Mouse (Mus musculus): ENCODE results near the gene Cxcl1.

The Cxcl1 gene

GRCm38 (mm10) chr5:90891464-90891813, 398 bp downstream of the Cxcl1 start:
- DNase-seq: no peak

GRCm38 (mm10) chr5:90894231-90894630, 3.2 kb downstream of the Cxcl1 start:
- DNase-seq: no peak

DNA sequence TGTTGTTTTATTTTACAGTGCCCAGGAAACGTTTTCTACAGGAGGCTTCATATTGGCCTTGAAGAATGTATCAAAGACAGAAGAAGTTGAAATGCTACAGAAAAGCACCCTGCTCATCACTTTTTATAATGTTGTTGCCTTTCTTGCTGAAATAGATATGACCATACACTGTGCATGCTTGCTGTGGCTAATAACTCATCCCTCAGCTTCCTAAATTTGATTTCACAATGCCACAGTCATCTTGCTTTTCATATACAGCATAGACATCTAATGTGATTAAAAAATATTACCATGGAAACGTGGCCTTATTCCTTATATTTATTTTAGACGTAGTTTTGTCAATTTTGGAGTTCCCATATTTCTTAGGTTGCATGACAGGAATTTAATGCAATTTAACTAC, 6.4 kb downstream of the Cxcl1 start:
- no peak for DNase-seq

DNA sequence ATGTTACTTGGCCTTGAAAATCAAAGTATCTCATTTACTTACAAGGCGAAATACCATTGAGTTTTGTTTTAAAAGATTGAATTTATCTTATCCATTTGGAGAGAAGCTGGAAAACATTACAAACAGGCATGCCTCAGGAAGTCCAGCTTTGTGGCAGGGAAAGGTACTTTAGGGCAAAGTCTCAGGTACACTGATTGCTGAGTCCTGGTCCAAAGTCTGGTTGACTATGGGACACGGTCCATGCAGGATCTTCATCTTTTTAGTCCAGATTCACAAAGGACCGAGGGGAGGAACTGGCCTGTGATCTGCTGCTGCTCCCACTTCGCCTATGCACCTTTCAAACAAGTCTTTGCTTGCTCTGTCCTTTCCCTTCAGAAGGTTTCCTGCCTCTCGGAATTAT, 8.3 kb downstream of the Cxcl1 start:
- no peak for DNase-seq

GRCm38 (mm10) chr5:90900147-90900546, 9.1 kb downstream of the Cxcl1 start:
- DNase-seq: no peak

DNA sequence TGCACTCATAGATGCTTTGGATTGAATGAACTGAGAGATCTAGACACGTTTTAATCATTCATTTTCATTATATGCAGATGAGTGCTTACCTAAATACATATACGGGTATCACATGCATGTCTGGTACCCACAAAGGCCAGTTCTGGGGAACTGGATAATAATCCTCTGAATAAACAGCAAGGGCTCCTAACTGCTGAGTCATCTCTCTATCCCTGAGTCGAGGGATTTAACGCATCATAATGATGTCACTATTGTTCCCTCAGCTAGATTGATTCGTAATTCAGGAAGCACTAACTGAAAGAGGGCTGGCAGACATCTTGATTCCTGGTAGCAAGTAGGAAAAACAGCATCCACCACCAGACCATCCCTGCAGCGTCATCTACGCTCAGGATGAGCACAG, 9.6 kb downstream of the Cxcl1 start:
- no peak for DNase-seq

- no peak for DNase-seq
These were observed 11.6 kb downstream of the Cxcl1 start for GRCm38 (mm10) chr5:90902380-90903260.

DNA sequence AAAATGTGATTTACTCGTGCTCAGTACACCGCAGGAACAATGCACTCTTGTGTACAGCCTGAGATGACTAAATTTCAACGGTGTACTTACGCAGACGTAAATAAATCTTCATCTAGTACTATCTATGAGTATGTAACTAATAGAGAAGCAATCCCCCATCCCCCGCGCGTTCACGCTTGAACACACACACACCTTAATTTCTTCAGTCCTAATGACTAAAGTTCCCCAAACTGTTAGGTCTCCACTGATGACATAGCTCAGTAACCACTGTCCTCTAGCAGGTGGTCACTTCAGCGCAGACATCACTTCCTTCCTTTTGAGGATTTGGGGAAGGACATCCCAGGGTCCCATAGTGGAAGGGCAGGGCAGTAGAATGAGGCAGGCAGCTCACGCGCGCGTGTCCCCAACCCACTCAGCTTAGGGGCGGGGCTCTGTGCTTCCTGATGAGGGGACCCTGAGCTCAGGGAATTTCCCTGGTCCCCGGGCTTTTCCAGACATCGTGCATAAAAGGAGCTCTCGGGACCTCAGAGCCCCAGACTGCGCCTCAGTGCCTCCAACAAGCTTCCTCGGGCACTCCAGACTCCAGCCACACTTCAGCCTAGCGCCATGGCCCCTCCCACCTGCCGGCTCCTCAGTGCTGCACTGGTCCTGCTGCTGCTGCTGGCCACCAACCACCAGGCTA, 12.4 kb downstream of the Cxcl1 start, which contains the start of gene Cxcl2:
Cxcl2 (plus strand) TSS at position 533 of the 682 bp plus-strand sequence.
- DNase-seq: no peak

GRCm38 (mm10) chr5:90908983-90909382, 17.9 kb downstream of the Cxcl1 start:
- DNase-seq: peak; percentile 41

DNA sequence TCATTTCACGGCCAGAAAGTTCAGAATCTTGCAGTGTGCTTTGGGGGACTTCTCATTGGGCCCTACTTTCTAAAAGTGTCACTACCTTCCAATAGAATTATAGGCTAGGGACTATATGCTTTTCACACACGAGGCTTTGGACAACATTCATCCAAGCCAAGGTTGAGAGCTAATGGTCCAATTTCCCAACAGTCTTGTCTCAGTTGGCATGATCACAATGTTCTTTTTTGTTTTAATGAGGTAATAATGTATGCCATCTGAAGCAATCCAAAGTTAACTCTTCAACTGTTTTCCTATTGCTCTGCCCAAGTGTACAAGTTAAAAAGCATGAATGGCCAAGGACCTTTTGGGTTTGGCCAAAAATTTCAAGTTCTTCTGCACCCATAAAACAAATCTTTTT, 28.5 kb downstream of the Cxcl1 start:
- DNase-seq: no peak

DNA sequence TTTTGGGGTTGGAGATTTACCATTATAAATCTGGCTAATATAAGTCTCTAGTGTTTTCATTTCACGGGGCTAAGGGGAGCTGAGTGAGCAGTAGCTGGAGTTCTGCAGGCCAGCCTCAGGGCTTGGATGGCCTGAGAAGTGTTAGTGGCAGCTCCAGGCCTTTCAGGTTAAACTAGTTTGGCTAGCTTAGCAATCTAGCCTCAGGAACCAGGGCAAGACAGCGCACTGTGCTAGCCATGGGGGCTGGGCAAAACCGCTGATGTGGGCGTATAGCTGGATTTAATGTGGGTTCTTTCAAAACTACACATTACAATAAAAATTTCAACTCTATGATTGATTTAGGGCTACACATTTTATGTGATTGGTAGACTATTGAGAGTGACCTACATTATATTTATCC, 31.9 kb downstream of the Cxcl1 start:
- DNase-seq: no peak

GRCm38 (mm10) chr5:90930546-90930945, 39.5 kb downstream of the Cxcl1 start:
- no peak for DNase-seq

- peak; percentile 78 for DNase-seq
These were observed 40.2 kb downstream of the Cxcl1 start, which contains the start of gene Mthfd2l for GRCm38 (mm10) chr5:90930971-90931851. TSS of gene Mthfd2l (plus strand) at chr5:90931117.

GRCm38 (mm10) chr5:90931911-90932310, 40.9 kb downstream of the Cxcl1 start:
- no peak for DNase-seq

DNA sequence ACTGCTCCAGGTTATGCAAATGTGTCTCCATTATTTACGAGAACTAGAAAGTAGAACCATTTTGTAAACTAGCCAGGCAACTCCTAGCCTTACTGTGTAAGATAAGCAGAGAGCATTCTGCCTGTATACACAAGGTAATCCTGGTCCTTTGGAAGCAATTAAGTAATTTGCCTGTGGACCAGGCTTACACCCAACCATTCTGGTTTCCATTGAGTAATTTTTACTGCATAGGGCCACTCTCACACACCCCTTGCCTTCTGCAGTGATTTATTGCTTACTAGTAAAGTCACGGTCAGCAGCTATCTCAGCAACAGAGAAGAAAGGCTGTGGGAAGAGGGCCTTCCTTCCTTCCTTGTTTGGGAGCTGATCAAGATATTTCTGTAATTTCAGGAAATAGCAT, 45.7 kb downstream of the Cxcl1 start:
- no peak for DNase-seq
